Mouse (Mus musculus): ENCODE measurements around the gene Dtl. TPM values are rescaled to one million over a fixed set of nuclear protein-coding genes. Genes with fewer than 3 reads are reported as not detected.

The Dtl gene
- polyA plus RNA-seq, 1 experiment, result 8.0 TPM

GRCm38 (mm10) chr1:191540300-191540699, 35.0 kb downstream of the Dtl start:
- TF ChIP-seq POLR2A (IDR thresholded peaks at IDR 0.05; ENCODE audit: borderline replicate concordance, extremely low read depth, insufficient read depth, insufficient read length, poor library complexity, severe bottlenecking) (no peak), CTCF (IDR thresholded peaks at IDR 0.05; ENCODE audit: borderline replicate concordance, extremely low read depth, insufficient read depth, insufficient read length) (no peak)
- no peak for DNase-seq (ENCODE audit: low read depth)

- TF ChIP-seq POLR2A (IDR thresholded peaks at IDR 0.05; ENCODE audit: borderline replicate concordance, extremely low read depth, insufficient read depth, insufficient read length, poor library complexity, severe bottlenecking) (no peak), CTCF (IDR thresholded peaks at IDR 0.05; ENCODE audit: borderline replicate concordance, extremely low read depth, insufficient read depth, insufficient read length) (no peak)
Observed at GRCm38 (mm10) chr1:191534896-191535295, 40.4 kb downstream of the Dtl start.

GRCm38 (mm10) chr1:191531023-191531422, 44.3 kb downstream of the Dtl start:
- TF ChIP-seq CTCF (IDR thresholded peaks at IDR 0.05; ENCODE audit: borderline replicate concordance, extremely low read depth, insufficient read depth, insufficient read length) (no peak), POLR2A (IDR thresholded peaks at IDR 0.05; ENCODE audit: borderline replicate concordance, extremely low read depth, insufficient read depth, insufficient read length, poor library complexity, severe bottlenecking) (no peak)
- DNase-seq (ENCODE audit: low read depth), result no peak

More at GRCm38 (mm10) chr1:191534896-191535295, 40.4 kb downstream of the Dtl start:
- no peak for DNase-seq (ENCODE audit: low read depth)

GRCm38 (mm10) chr1:191529406-191529805, 45.9 kb downstream of the Dtl start:
- no peak for DNase-seq (ENCODE audit: low read depth)
- TF ChIP-seq CTCF (IDR thresholded peaks at IDR 0.05; ENCODE audit: borderline replicate concordance, extremely low read depth, insufficient read depth, insufficient read length) (no peak), POLR2A (IDR thresholded peaks at IDR 0.05; ENCODE audit: borderline replicate concordance, extremely low read depth, insufficient read depth, insufficient read length, poor library complexity, severe bottlenecking) (no peak)

GRCm38 (mm10) chr1:191527921-191528612, 47.3 kb downstream of the Dtl start:
- peak; percentile 16 for DNase-seq (ENCODE audit: low read depth)
- no peak for TF ChIP-seq CTCF (IDR thresholded peaks at IDR 0.05; ENCODE audit: borderline replicate concordance, extremely low read depth, insufficient read depth, insufficient read length)
- no peak for TF ChIP-seq POLR2A (IDR thresholded peaks at IDR 0.05; ENCODE audit: borderline replicate concordance, extremely low read depth, insufficient read depth, insufficient read length, poor library complexity, severe bottlenecking)

- peak; percentile 26 for DNase-seq (ENCODE audit: low read depth)
- TF ChIP-seq CTCF (IDR thresholded peaks at IDR 0.05; ENCODE audit: borderline replicate concordance, extremely low read depth, insufficient read depth, insufficient read length) (no peak), POLR2A (IDR thresholded peaks at IDR 0.05; ENCODE audit: borderline replicate concordance, extremely low read depth, insufficient read depth, insufficient read length, poor library complexity, severe bottlenecking) (no peak)
Observed at GRCm38 (mm10) chr1:191527089-191527488, 48.3 kb downstream of the Dtl start.

- TF ChIP-seq POLR2A (IDR thresholded peaks at IDR 0.05; ENCODE audit: borderline replicate concordance, extremely low read depth, insufficient read depth, insufficient read length, poor library complexity, severe bottlenecking), result no peak
- no peak for TF ChIP-seq CTCF (IDR thresholded peaks at IDR 0.05; ENCODE audit: borderline replicate concordance, extremely low read depth, insufficient read depth, insufficient read length)
- DNase-seq (ENCODE audit: low read depth), result no peak
Observed at GRCm38 (mm10) chr1:191521395-191521794, 53.9 kb downstream of the Dtl start.

GRCm38 (mm10) chr1:191520669-191521068, 54.7 kb downstream of the Dtl start:
- no peak for DNase-seq (ENCODE audit: low read depth)
- TF ChIP-seq POLR2A (IDR thresholded peaks at IDR 0.05; ENCODE audit: borderline replicate concordance, extremely low read depth, insufficient read depth, insufficient read length, poor library complexity, severe bottlenecking), result no peak
- no peak for TF ChIP-seq CTCF (IDR thresholded peaks at IDR 0.05; ENCODE audit: borderline replicate concordance, extremely low read depth, insufficient read depth, insufficient read length)

GRCm38 (mm10) chr1:191520194-191520593, 55.1 kb downstream of the Dtl start:
- no peak for DNase-seq (ENCODE audit: low read depth)
- TF ChIP-seq POLR2A (IDR thresholded peaks at IDR 0.05; ENCODE audit: borderline replicate concordance, extremely low read depth, insufficient read depth, insufficient read length, poor library complexity, severe bottlenecking) (no peak), CTCF (IDR thresholded peaks at IDR 0.05; ENCODE audit: borderline replicate concordance, extremely low read depth, insufficient read depth, insufficient read length) (no peak)

- DNase-seq (ENCODE audit: low read depth), result no peak
- TF ChIP-seq CTCF (IDR thresholded peaks at IDR 0.05; ENCODE audit: borderline replicate concordance, extremely low read depth, insufficient read depth, insufficient read length) (no peak), POLR2A (IDR thresholded peaks at IDR 0.05; ENCODE audit: borderline replicate concordance, extremely low read depth, insufficient read depth, insufficient read length, poor library complexity, severe bottlenecking) (no peak)
Observed at GRCm38 (mm10) chr1:191519329-191520066, 55.8 kb downstream of the Dtl start.

- no peak for DNase-seq (ENCODE audit: low read depth)
- TF ChIP-seq POLR2A (IDR thresholded peaks at IDR 0.05; ENCODE audit: borderline replicate concordance, extremely low read depth, insufficient read depth, insufficient read length, poor library complexity, severe bottlenecking) (no peak), CTCF (IDR thresholded peaks at IDR 0.05; ENCODE audit: borderline replicate concordance, extremely low read depth, insufficient read depth, insufficient read length) (no peak)
Observed at GRCm38 (mm10) chr1:191518911-191519310, 56.4 kb downstream of the Dtl start.

All from brain, embryonic 14.5 days (tissue).